Mouse (Mus musculus): Measurements from ENCODE around the gene Zbtb40.

DNA sequence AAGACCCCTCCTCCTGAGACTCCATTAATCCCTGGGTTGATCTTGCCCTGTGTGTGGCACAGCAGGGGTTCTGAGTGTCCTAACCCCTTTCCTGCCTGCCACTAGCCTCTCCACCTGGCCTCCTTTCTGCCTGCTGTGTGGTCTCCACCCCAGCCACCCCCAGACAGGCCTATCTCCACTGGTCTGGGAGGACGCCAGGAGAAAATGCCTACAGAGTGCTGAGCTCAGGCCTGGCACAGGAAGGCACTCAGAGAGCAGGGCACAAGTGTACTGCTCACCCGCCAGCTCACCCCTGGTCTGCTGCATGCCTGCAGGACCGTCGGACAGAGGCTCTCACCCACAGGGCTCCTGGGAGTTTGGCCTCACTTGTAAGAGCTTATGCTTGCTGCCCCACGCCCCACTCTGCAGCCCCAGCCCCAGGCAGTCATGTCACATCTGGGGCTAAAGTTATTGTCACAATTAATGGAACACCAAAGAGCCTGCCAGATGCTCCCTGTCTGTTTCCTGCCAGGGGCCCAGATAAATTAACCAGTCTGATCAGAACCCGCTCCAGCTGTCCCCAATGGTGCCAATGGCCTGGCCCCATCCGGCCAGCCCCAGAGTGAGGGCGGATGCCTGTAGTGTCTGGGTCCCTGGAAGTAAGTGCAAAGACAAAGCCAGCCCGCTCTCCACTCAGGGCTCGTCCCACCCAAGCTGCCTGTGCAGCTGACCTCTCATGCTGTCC lies 99.2 kb downstream of the Zbtb40 start:
- TF ChIP-seq POLR2A (IDR thresholded peaks at IDR 0.05; ENCODE audit: control insufficient read depth, extremely low read depth, insufficient read depth, low read length, poor library complexity) (no peak), CTCF (IDR thresholded peaks at IDR 0.05; ENCODE audit: borderline replicate concordance, control insufficient read depth, extremely low read depth, insufficient read depth, low read length, poor library complexity) (no peak)

All from thymus, adult 2 months (tissue).